Mouse (Mus musculus) testis, adult 10 weeks (tissue): ENCODE measurements around the gene Emx1. TPM values are rescaled to one million over a fixed set of nuclear protein-coding genes. Genes with fewer than 3 reads are reported as not detected.

Experiments
- polyA plus RNA-seq: library from polyadenylated mRNA; stranded (reverse); fragments of 350-450 nt; fragmentation: Illumina TruSeq; extraction: RNeasy Lipid Tissue Mini Kit (QIAGEN cat#74804); gene quantifications from one replicate; pipeline ENCODE4 v1.2.3, GENCODE M21; 2014; ENCODE audit warnings: low read depth, low replicate concordance

Emx1 gene
- polyA plus RNA-seq, result not detected

DNA sequence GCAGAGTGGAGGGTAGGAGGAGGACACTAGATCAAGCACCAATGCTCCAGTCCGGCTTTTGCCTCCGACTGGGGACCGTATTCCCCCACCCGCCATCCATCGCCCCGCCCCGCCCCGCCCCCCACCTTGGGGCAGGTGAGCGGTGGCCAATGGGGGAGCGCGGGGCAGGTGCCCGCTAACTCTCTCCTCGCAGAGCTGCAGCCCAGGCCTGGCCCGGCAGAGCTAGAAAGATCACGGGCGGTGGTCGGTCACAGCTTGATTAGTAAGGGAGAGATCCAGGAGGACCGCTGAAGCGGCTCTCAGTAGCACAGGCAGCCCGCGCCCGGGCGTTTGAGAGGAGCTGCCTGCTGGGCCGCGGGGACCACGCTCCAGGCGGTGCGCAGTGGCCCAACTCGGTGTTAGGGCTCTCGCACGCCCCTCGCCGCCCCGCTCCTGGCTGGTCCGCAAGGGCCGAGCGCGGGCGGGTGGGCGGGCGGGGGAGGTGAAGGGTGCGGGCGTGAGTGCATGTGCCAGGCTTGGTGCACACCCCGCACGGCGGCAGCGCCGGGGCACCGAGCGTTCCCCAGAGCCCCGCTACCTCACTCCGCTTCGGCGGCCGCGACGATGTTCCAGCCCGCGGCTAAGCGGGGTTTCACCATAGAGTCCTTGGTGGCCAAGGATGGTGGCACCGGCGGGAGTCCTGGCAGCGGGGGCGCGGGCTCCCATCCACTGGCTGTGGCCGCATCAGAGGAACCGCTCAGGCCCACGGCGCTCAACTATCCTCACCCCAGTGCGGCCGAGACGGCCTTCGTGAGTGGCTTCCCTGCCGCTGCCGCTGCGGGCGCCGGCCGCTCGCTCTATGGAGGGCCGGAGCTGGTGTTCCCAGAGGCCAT lies at the start of gene Emx1:
Emx1 (plus strand) TSS at position 99 of the 872 bp plus-strand sequence.

Other genes starting within 250 kb of the Emx1 start
- 23.7 TPM for gene Exoc6b, start 117.9 kb upstream of the Emx1 start, polyA plus RNA-seq
- 0.15 TPM for gene Spr, start 49.7 kb upstream of the Emx1 start, polyA plus RNA-seq
- gene Sfxn5, start 146.0 kb downstream of the Emx1 start, polyA plus RNA-seq, result 0.24 TPM
- 20.2 TPM for gene Rab11fip5, start 187.2 kb downstream of the Emx1 start, polyA plus RNA-seq
- gene Noto, start 236.4 kb downstream of the Emx1 start, polyA plus RNA-seq, result not detected
- 1.5 TPM for gene Smyd5, start 244.6 kb downstream of the Emx1 start, polyA plus RNA-seq